Comparison of ENCODE assay signal across 9 mouse cellular contexts in the genomic region with DNA sequence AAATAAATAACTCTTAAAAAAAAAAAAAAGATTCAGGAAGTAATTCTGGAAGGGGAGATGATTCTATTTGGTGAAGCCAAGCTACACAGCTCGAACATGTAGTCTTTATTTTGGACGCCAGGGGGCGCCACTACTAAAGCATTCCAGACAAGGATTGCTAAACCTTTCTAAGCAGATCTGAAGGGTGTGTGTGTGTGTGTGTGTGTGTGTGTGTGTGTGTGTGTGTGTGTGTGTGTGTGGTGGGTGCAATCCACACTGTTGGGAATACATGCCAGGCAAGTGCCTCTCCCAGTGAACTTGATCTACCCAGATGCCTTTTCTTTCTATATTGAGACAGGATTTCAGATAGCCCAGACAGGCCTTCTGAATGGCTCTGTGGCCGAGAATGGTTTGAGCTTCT. TPM values are rescaled to one million over a fixed set of nuclear protein-coding genes. Genes with fewer than 3 reads are reported as not detected.
DNase-seq lines count a peak whose midpoint lies in the region; ATAC-seq and TF ChIP-seq lines count a peak whose summit lies in the region.
"Had no signal": no experiment of that assay in that cellular context is flagged by ENCODE, and none has a peak within 500 bp of the region (broad histone marks: within the 10 kb centered on the region; RNA-seq: fewer than 3 reads in every experiment).

No protein-coding gene starts in this region.

- WGBS in bone marrow, adult 2 months = 13% methylated on average over 4 of the region's 4 CpGs
- WGBS in embryonic facial prominence, embryonic 15.5 days = 18% methylated on average over 4 of the region's 4 CpGs
- 18% methylated on average over 4 of the region's 4 CpGs for WGBS in heart, postnatal 0 days
- WGBS in liver, embryonic 14.5 days (ENCODE audit: insufficient replicate concordance) = 21% methylated on average over 4 of the region's 4 CpGs
- WGBS in neural tube, embryonic 12.5 days = 18% methylated on average over 4 of the region's 4 CpGs

- H3K4me1 ChIP-seq in bone marrow, adult 2 months (ENCODE audit: control insufficient read depth, insufficient read depth, low read length) = peaks cover 2% of the 10 kb centered on the region
- H3K4me1 ChIP-seq in embryonic facial prominence, embryonic 15.5 days = no peaks in the 10 kb centered on the region
- no peaks in the 10 kb centered on the region for H3K4me1 ChIP-seq in heart, postnatal 0 days (ENCODE audit: control insufficient read depth, insufficient read depth)
- H3K4me1 ChIP-seq in liver, embryonic 14.5 days (replicated peaks; ENCODE audit: control insufficient read depth in 2 of 2, insufficient read depth in 2 of 2, low read length in 1 of 2) = peaks cover 8% of the 10 kb centered on the region in 2 experiments
- no peaks in the 10 kb centered on the region for H3K4me1 ChIP-seq in neural tube, embryonic 12.5 days
- H3K4me1 ChIP-seq: embryonic facial prominence, embryonic 13.5 days had no signal

- DNase-seq in CD4-positive, CD25-positive, alpha-beta regulatory T cell, adult 2 months (ENCODE audit: low read depth, low spot score) = peak; percentile 88
- peak; percentile 65 for DNase-seq in heart, postnatal 0 days (ENCODE audit: low spot score)
- DNase-seq in kidney, postnatal 14 days = peak; percentile 80
- DNase-seq in liver, embryonic 14.5 days (ENCODE audit: low read depth in 3 of 3, low spot score in 3 of 3) = peak in 2 of 3 experiments; percentile 54 to 61
- peak; percentile 91 for DNase-seq in testis, postnatal 10 days (ENCODE audit: low spot score)

- no peak overlapping the region for H3K4me2 ChIP-seq in embryonic facial prominence, embryonic 15.5 days (replicated peaks)
- H3K4me2 ChIP-seq in heart, postnatal 0 days (ENCODE audit: low read depth, low read length) = no peak overlapping the region
- no peak overlapping the region for H3K4me2 ChIP-seq in liver, embryonic 14.5 days (ENCODE audit: low read depth)
- H3K4me2 ChIP-seq in neural tube, embryonic 12.5 days (replicated peaks) = no peak overlapping the region
- H3K4me2 ChIP-seq: embryonic facial prominence, embryonic 13.5 days had no signal

- no peak overlapping the region for H3K9ac ChIP-seq in embryonic facial prominence, embryonic 15.5 days
- no peak overlapping the region for H3K9ac ChIP-seq in heart, postnatal 0 days (replicated peaks; ENCODE audit: low read depth, low read length)
- H3K9ac ChIP-seq in liver, embryonic 14.5 days (replicated peaks) = no peak overlapping the region
- H3K9ac ChIP-seq in neural tube, embryonic 12.5 days = no peak overlapping the region
- H3K9ac ChIP-seq: embryonic facial prominence, embryonic 13.5 days had no signal

- peak; percentile 30; the same call in 1 of the 2 replicates for TF ChIP-seq CTCF in bone marrow, adult 2 months (IDR thresholded peaks at IDR 0.05; ENCODE audit: control insufficient read depth, insufficient read depth, low read length)
- TF ChIP-seq CTCF in heart, postnatal 0 days (IDR thresholded peaks at IDR 0.05; ENCODE audit: low read depth) = peak; percentile 79
- peak; percentile 88 for TF ChIP-seq CTCF in liver, embryonic 14.5 days (IDR thresholded peaks at IDR 0.05; ENCODE audit: low read depth)

- TF ChIP-seq POLR2A in bone marrow, adult 2 months (IDR thresholded peaks at IDR 0.05; ENCODE audit: borderline replicate concordance, control insufficient read depth, low read depth, low read length) = no peak

- H3K27me3 ChIP-seq in embryonic facial prominence, embryonic 15.5 days = no peaks in the 10 kb centered on the region
- H3K27me3 ChIP-seq in heart, postnatal 0 days (ENCODE audit: control insufficient read depth, insufficient read depth, low read length) = peaks cover 13% of the 10 kb centered on the region
- H3K27me3 ChIP-seq in liver, embryonic 14.5 days (ENCODE audit: control insufficient read depth, insufficient read depth, low read length) = no peaks in the 10 kb centered on the region
- H3K27me3 ChIP-seq in neural tube, embryonic 12.5 days (replicated peaks) = no peaks in the 10 kb centered on the region
- H3K27me3 ChIP-seq: embryonic facial prominence, embryonic 13.5 days had no signal

- H3K9me3 ChIP-seq in embryonic facial prominence, embryonic 15.5 days (replicated peaks) = no peaks in the 10 kb centered on the region
- no peaks in the 10 kb centered on the region for H3K9me3 ChIP-seq in heart, postnatal 0 days (replicated peaks; ENCODE audit: control insufficient read depth, low read length)
- H3K9me3 ChIP-seq in liver, embryonic 14.5 days (ENCODE audit: control insufficient read depth, low read length) = no peaks in the 10 kb centered on the region
- H3K9me3 ChIP-seq in neural tube, embryonic 12.5 days = no peaks in the 10 kb centered on the region
- H3K9me3 ChIP-seq: embryonic facial prominence, embryonic 13.5 days had no signal

- no peaks in the 10 kb centered on the region for H3K36me3 ChIP-seq in embryonic facial prominence, embryonic 15.5 days
- no peaks in the 10 kb centered on the region for H3K36me3 ChIP-seq in heart, postnatal 0 days (replicated peaks; ENCODE audit: control insufficient read depth, insufficient read depth, low read length)
- no peaks in the 10 kb centered on the region for H3K36me3 ChIP-seq in liver, embryonic 14.5 days (replicated peaks; ENCODE audit: control insufficient read depth, insufficient read depth, low read depth)
- no peaks in the 10 kb centered on the region for H3K36me3 ChIP-seq in neural tube, embryonic 12.5 days
- H3K36me3 ChIP-seq: embryonic facial prominence, embryonic 13.5 days had no signal

- peak; percentile 72 for ATAC-seq in embryonic facial prominence, embryonic 15.5 days (ENCODE audit: insufficient number of reproducible peaks, low FRiP score, low TSS enrichment, low read depth)
- peak; percentile 78 for ATAC-seq in heart, postnatal 0 days (ENCODE audit: insufficient read depth, low read depth)
- ATAC-seq in liver, embryonic 14.5 days (ENCODE audit: insufficient read depth) = peak; percentile 59; the same call in 1 of the 2 replicates
- ATAC-seq in neural tube, embryonic 12.5 days (ENCODE audit: low FRiP score, low read depth) = peak; percentile 35

- H3K4me3 ChIP-seq in bone marrow, adult 2 months (replicated peaks; ENCODE audit: control insufficient read depth, low read depth, low read length) = no peak overlapping the region
- no peak overlapping the region for H3K4me3 ChIP-seq in embryonic facial prominence, embryonic 15.5 days (replicated peaks)
- no peak overlapping the region for H3K4me3 ChIP-seq in heart, postnatal 0 days (ENCODE audit: low read depth, low read length)
- no peak overlapping the region for H3K4me3 ChIP-seq in liver, embryonic 14.5 days (ENCODE audit: insufficient read depth in 1 of 2, low read depth in 2 of 2, low read length in 2 of 2)
- no peak overlapping the region for H3K4me3 ChIP-seq in neural tube, embryonic 12.5 days
- H3K4me3 ChIP-seq: embryonic facial prominence, embryonic 13.5 days had no signal

- H3K27ac ChIP-seq in bone marrow, adult 2 months (ENCODE audit: control insufficient read depth, insufficient read depth, low read depth, low read length, poor library complexity) = no peak overlapping the region
- H3K27ac ChIP-seq in embryonic facial prominence, embryonic 15.5 days (replicated peaks) = no peak overlapping the region
- H3K27ac ChIP-seq in heart, postnatal 0 days (ENCODE audit: low read depth) = no peak overlapping the region
- H3K27ac ChIP-seq in liver, embryonic 14.5 days = no peak overlapping the region
- H3K27ac ChIP-seq in neural tube, embryonic 12.5 days = no peak overlapping the region
- H3K27ac ChIP-seq: embryonic facial prominence, embryonic 13.5 days had no signal

- TF ChIP-seq EP300 in heart, postnatal 0 days (IDR thresholded peaks at IDR 0.05; ENCODE audit: low read depth) = no peak
- no peak for TF ChIP-seq EP300 in liver, embryonic 14.5 days (IDR thresholded peaks at IDR 0.05; ENCODE audit: low read depth)

RNA-seq across cellular contexts. Expression of a gene that starts 2.3 kb away (rescaled TPM):
- polyA plus RNA-seq in bone marrow, adult 2 months (2011; ENCODE audit: insufficient read depth, insufficient read length, low replicate concordance, missing spikeins) = 89.0 and 95.2 TPM in 2 replicates
- 69.9 and 70.3 TPM in 2 replicates for polyA plus RNA-seq in embryonic facial prominence, embryonic 15.5 days (2015; fragmentation: Nextera tagmentation; extraction: Ambion mirVana)
- 24.6 and 31.3 TPM in 2 replicates for total RNA-seq in heart, postnatal 0 days (2014; rRNA removed; ENCODE audit: low replicate concordance)
- polyA plus RNA-seq in heart, postnatal 0 days (2015; fragmentation: Nextera tagmentation; extraction: Ambion mirVana) = 34.7 and 36.7 TPM in 2 replicates
- 31.4 and 35.9 TPM in 2 replicates for polyA plus RNA-seq in liver, embryonic 14.5 days (2012; rRNA removed)
- 53.4 and 55.6 TPM in 2 replicates for polyA plus RNA-seq in liver, embryonic 14.5 days (2014; fragmentation: Nextera tagmentation; extraction: Ambion mirVana)
- 28.2 and 28.3 TPM in 2 replicates for polyA plus RNA-seq in neural tube, embryonic 12.5 days (2016; fragmentation: Nextera tagmentation; extraction: Ambion mirVana)

RNA-seq across cellular contexts. Expression of a gene that starts 9.4 kb away (rescaled TPM):
- polyA plus RNA-seq in bone marrow, adult 2 months (2011; ENCODE audit: insufficient read depth, insufficient read length, low replicate concordance, missing spikeins) = 12.8 and 24.8 TPM in 2 replicates
- 39.9 and 42.1 TPM in 2 replicates for polyA plus RNA-seq in embryonic facial prominence, embryonic 15.5 days (2015; fragmentation: Nextera tagmentation; extraction: Ambion mirVana)
- 28.1 and 59.0 TPM in 2 replicates for total RNA-seq in heart, postnatal 0 days (2014; rRNA removed; ENCODE audit: low replicate concordance)
- 11.4 and 11.6 TPM in 2 replicates for polyA plus RNA-seq in heart, postnatal 0 days (2015; fragmentation: Nextera tagmentation; extraction: Ambion mirVana)
- polyA plus RNA-seq in liver, embryonic 14.5 days (2012; rRNA removed) = 6.9 and 7.9 TPM in 2 replicates
- polyA plus RNA-seq in liver, embryonic 14.5 days (2014; fragmentation: Nextera tagmentation; extraction: Ambion mirVana) = 9.3 and 11.2 TPM in 2 replicates
- 10.5 and 13.6 TPM in 2 replicates for polyA plus RNA-seq in neural tube, embryonic 12.5 days (2016; fragmentation: Nextera tagmentation; extraction: Ambion mirVana)

RNA-seq across cellular contexts. Expression of a gene that starts 48.2 kb away (rescaled TPM):
- polyA plus RNA-seq in bone marrow, adult 2 months (2011; ENCODE audit: insufficient read depth, insufficient read length, low replicate concordance, missing spikeins) = 6.9 and 24.4 TPM in 2 replicates
- polyA plus RNA-seq in embryonic facial prominence, embryonic 15.5 days (2015; fragmentation: Nextera tagmentation; extraction: Ambion mirVana) = 94.2 and 94.5 TPM in 2 replicates
- 79.5 and 117 TPM in 2 replicates for total RNA-seq in heart, postnatal 0 days (2014; rRNA removed; ENCODE audit: low replicate concordance)
- 60.9 TPM in 2 replicates for polyA plus RNA-seq in heart, postnatal 0 days (2015; fragmentation: Nextera tagmentation; extraction: Ambion mirVana)
- polyA plus RNA-seq in liver, embryonic 14.5 days (2012; rRNA removed) = 14.5 and 15.4 TPM in 2 replicates
- polyA plus RNA-seq in liver, embryonic 14.5 days (2014; fragmentation: Nextera tagmentation; extraction: Ambion mirVana) = 18.0 and 20.2 TPM in 2 replicates
- 45.7 and 46.1 TPM in 2 replicates for polyA plus RNA-seq in neural tube, embryonic 12.5 days (2016; fragmentation: Nextera tagmentation; extraction: Ambion mirVana)

RNA-seq across cellular contexts. Expression of a gene that starts 48.2 kb away (rescaled TPM):
- polyA plus RNA-seq in bone marrow, adult 2 months (2011; ENCODE audit: insufficient read depth, insufficient read length, low replicate concordance, missing spikeins) = 10.4 and 18.9 TPM in 2 replicates
- polyA plus RNA-seq in embryonic facial prominence, embryonic 15.5 days (2015; fragmentation: Nextera tagmentation; extraction: Ambion mirVana) = 29.4 and 31.8 TPM in 2 replicates
- 28.0 and 36.0 TPM in 2 replicates for total RNA-seq in heart, postnatal 0 days (2014; rRNA removed; ENCODE audit: low replicate concordance)
- polyA plus RNA-seq in heart, postnatal 0 days (2015; fragmentation: Nextera tagmentation; extraction: Ambion mirVana) = 10.6 and 12.2 TPM in 2 replicates
- 7.0 and 8.8 TPM in 2 replicates for polyA plus RNA-seq in liver, embryonic 14.5 days (2012; rRNA removed)
- 16.3 and 17.4 TPM in 2 replicates for polyA plus RNA-seq in liver, embryonic 14.5 days (2014; fragmentation: Nextera tagmentation; extraction: Ambion mirVana)
- 33.1 and 34.8 TPM in 2 replicates for polyA plus RNA-seq in neural tube, embryonic 12.5 days (2016; fragmentation: Nextera tagmentation; extraction: Ambion mirVana)

Comparison
In these comparisons a context has a peak if more than half of its experiments do, and no peak if none do; other contexts are left out.
1. CTCF ChIP-seq: peak in every context shown above with its lines; median percentile 88 in liver, embryonic 14.5 days; 79 in heart, postnatal 0 days; 30 in bone marrow, adult 2 months.